Mouse (Mus musculus) kidney, embryonic 14.5 days (tissue): ENCODE results near the gene Akr1b7. TPM values are rescaled to one million over a fixed set of nuclear protein-coding genes. Genes with fewer than 3 reads are reported as not detected.

Experiments used
- ATAC-seq: fragments of 200-750 bp; cut with Nextera tagmentation; 2 replicates; pipeline ENCODE4 v1.8.0; 2017; ENCODE audit warnings: moderate number of reproducible peaks, mild to moderate bottlenecking, moderate TSS enrichment, moderate library complexity; ENCODE audit not compliant: low FRiP score, low TSS enrichment
- H3K27ac ChIP-seq: fragments of 300-500 bp; sonication (generic); 2 replicates; pipeline ENCODE4 v1.5.1; 2014; ENCODE audit warnings: low read depth, mild to moderate bottlenecking, low read length, moderate library complexity, mixed read lengths
- H3K27me3 ChIP-seq: fragments of 300-500 bp; sonication (generic); 2 replicates; pipeline ENCODE4 v1.6.1; 2014; ENCODE audit warnings: mild to moderate bottlenecking, low read length; ENCODE audit not compliant: control insufficient read depth, insufficient read depth
- H3K36me3 ChIP-seq: fragments of 300-500 bp; sonication (generic); 2 replicates; pipeline ENCODE4 v1.6.1; 2014; ENCODE audit warnings: low read length, mixed read lengths; ENCODE audit not compliant: control insufficient read depth, insufficient read depth
- H3K4me1 ChIP-seq: fragments of 300-500 bp; sonication (generic); 2 replicates; pipeline ENCODE4 v1.6.1; 2014; ENCODE audit warnings: low read length, mixed read lengths; ENCODE audit not compliant: control insufficient read depth, insufficient read depth
- H3K4me2 ChIP-seq: fragments of 300-500 bp; sonication (generic); replicated peaks from 2 replicates; pipeline ENCODE4 v1.6.1; 2014; ENCODE audit warnings: low read depth, mild to moderate bottlenecking, low read length
- H3K4me3 ChIP-seq: fragments of 300-500 bp; sonication (generic); 2 replicates; pipeline ENCODE4 v1.5.1; 2014; ENCODE audit warnings: mild to moderate bottlenecking, low read length
- H3K9ac ChIP-seq: fragments of 300-500 bp; sonication (generic); 2 replicates; pipeline ENCODE4 v1.6.1; 2014; ENCODE audit warnings: low read depth, mild to moderate bottlenecking, low read length, moderate library complexity
- H3K9me3 ChIP-seq: fragments of 300-500 bp; sonication (generic); 2 replicates; pipeline ENCODE4 v1.6.1; 2016; ENCODE audit warnings: low read length; ENCODE audit not compliant: control insufficient read depth
- WGBS: fragments of 180-500 bp; shearing (Covaris S2); extraction: QIAGEN DNeasy Blood & Tissue Kit; methylation state at CpG from one replicate; pipeline ENCODE4 v1.1.7; 2014; 5-methylcytosine and 5-hydroxymethylcytosine counted together
- polyA plus RNA-seq: library from polyadenylated mRNA; unstranded; fragments of >200 nt; fragmentation: Nextera tagmentation; extraction: Ambion mirVana; gene quantifications from 2 replicates; pipeline ENCODE4 v1.2.1, GENCODE M21; 2014

Akr1b7 gene
- polyA plus RNA-seq, 1 experiment from 2014 or later: 33.8 TPM

DNA sequence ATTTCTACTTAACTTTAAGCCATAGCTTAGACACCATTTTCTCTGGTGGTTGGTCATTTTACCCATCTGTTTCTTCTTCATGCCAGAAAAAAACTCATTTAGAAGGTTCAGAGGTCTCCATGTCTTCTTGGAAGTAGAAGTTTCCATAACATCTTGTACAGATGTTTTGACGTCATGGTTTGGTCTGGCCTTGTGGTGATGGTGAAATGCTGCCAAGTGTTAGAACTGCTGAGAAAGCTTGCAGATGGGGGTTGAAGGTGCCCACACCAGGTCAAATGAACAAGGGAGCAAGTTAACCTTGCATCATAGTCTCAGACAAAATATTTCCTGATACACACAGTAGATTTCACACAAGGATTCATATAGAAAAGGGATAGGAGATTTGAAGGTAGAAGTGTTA lies 36.6 kb downstream of the Akr1b7 start:
- Histone ChIP-seq H3K4me2 (no peak overlapping the region), H3K27me3 (no peaks in the 10 kb centered on the region), H3K9ac (no peak overlapping the region), H3K9me3 (no peaks in the 10 kb centered on the region), H3K4me1 (no peaks in the 10 kb centered on the region), H3K36me3 (no peaks in the 10 kb centered on the region), H3K27ac (no peak overlapping the region), H3K4me3 (no peak overlapping the region)
- 77% methylated on average over 1 of the region's 1 CpGs for WGBS
- no peak for ATAC-seq

DNA sequence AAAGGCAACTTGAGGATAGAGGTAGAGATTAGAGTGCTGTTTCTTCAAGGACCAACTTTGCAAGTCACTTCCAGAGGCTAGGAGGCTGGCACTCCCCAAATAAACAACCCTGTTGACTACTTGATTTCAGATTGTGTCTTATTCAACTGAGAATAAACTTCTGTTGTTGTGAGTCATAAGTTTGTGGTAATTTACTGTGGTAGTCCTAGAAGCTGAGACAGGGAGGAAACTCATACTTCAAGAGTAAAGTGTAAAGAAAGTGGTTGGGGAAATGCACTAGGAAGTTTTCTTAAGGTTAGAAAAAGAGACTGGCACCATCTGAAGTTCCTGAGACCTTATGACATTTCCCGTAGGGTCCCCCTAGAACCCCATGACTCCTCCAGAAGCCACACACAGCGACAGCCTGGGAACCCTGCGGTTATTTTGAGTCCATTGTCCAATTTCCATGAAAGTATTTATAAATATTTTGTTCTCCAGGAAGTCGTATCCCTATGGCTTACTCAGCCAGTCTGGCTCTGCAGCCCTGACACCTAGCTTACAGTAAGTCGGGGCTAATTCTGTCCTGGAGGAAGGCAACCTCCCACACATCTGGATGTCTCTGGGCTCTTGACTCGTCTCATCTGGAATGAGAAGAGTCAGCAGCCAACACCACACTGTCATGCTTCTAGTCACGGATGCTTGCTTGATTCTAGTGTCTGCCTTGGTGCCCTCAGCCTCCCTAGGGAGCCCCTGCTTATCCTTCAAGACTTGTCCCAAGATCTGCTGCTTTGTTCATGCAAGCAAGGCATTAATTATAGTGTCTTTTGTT lies 41.0 kb downstream of the Akr1b7 start:
- no peak overlapping the region for H3K27ac ChIP-seq
- H3K4me3 ChIP-seq: no peak overlapping the region
- H3K36me3 ChIP-seq: no peaks in the 10 kb centered on the region
- WGBS: 55% methylated on average over 7 of the region's 7 CpGs
- no peak overlapping the region for H3K9ac ChIP-seq
- no peaks in the 10 kb centered on the region for H3K27me3 ChIP-seq
- H3K4me1 ChIP-seq: no peaks in the 10 kb centered on the region
- H3K9me3 ChIP-seq: no peaks in the 10 kb centered on the region
- ATAC-seq: no peak
- H3K4me2 ChIP-seq: no peak overlapping the region

DNA sequence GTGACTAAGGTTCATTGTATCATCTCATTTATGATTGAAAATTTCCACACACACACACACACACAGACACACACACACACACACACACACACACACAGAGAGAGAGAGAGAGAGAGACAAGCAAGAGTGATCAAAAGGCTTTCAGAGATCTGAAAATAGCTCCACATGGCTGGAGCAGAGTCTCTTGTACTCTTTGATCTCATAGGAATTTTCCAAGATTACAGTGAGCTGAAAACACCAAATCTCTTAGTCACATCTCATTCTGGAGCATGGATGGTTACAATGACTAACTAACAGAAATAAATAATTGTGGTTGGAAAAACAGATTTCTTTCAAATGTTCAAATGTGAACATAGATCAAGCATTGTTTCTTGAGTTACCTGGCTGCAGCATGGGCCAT lies 47.3 kb downstream of the Akr1b7 start:
- H3K27ac ChIP-seq: no peak overlapping the region
- H3K4me2 ChIP-seq: no peak overlapping the region
- ATAC-seq: no peak
- H3K36me3 ChIP-seq: no peaks in the 10 kb centered on the region
- H3K27me3 ChIP-seq: no peaks in the 10 kb centered on the region
- no peak overlapping the region for H3K9ac ChIP-seq
- no peaks in the 10 kb centered on the region for H3K4me1 ChIP-seq
- no peaks in the 10 kb centered on the region for H3K9me3 ChIP-seq
- H3K4me3 ChIP-seq: no peak overlapping the region

DNA sequence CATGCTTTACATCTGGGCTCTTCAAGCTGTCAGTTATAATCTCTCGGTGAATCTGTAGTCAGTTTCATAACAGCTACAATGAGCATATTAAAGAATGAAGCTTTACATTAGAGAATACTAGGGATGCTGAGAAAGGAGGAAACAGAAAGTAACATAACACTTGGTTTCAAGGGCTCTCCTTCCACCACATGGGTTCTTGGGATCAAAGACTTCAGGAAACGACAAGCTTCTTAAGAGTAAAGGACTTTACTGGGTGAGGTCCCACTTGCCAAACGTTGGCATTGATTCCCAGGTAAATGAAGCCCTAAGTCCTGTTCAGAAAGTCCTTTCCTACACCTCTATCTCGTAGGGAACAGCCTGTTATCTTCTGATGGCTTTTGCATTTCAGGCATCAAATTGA lies 48.5 kb downstream of the Akr1b7 start:
- WGBS: 49% methylated on average over 4 of the region's 4 CpGs
- no peak overlapping the region for H3K9ac ChIP-seq
- H3K9me3 ChIP-seq: no peaks in the 10 kb centered on the region
- H3K27me3 ChIP-seq: no peaks in the 10 kb centered on the region
- no peak overlapping the region for H3K4me2 ChIP-seq
- no peaks in the 10 kb centered on the region for H3K4me1 ChIP-seq
- no peak for ATAC-seq
- H3K36me3 ChIP-seq: no peaks in the 10 kb centered on the region
- H3K27ac ChIP-seq: no peak overlapping the region
- no peak overlapping the region for H3K4me3 ChIP-seq

DNA sequence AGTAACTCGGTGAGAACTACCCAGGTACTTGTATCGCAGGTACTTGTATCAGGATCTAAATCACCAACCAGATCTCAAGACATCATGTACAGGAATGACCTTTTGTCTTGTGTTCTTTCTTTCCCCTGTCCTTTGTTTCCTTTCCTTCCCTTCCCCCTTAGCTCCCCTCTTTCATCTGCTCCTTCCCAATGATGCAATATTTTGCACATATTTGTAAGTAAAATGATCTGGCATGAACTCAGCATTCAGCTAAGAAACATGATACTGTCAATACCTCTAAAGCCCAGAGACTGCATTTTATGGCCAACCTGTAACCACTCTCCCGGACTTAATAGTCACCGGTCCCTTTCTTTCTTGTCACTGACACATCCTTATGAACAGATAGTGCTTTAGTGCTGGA lies 51.4 kb downstream of the Akr1b7 start:
- H3K4me2 ChIP-seq: no peak overlapping the region
- ATAC-seq: no peak
- 83% methylated on average over 4 of the region's 4 CpGs for WGBS
- H3K9ac ChIP-seq: no peak overlapping the region
- no peaks in the 10 kb centered on the region for H3K27me3 ChIP-seq
- H3K36me3 ChIP-seq: no peaks in the 10 kb centered on the region
- H3K27ac ChIP-seq: no peak overlapping the region
- no peaks in the 10 kb centered on the region for H3K9me3 ChIP-seq
- no peak overlapping the region for H3K4me3 ChIP-seq
- H3K4me1 ChIP-seq: no peaks in the 10 kb centered on the region

DNA sequence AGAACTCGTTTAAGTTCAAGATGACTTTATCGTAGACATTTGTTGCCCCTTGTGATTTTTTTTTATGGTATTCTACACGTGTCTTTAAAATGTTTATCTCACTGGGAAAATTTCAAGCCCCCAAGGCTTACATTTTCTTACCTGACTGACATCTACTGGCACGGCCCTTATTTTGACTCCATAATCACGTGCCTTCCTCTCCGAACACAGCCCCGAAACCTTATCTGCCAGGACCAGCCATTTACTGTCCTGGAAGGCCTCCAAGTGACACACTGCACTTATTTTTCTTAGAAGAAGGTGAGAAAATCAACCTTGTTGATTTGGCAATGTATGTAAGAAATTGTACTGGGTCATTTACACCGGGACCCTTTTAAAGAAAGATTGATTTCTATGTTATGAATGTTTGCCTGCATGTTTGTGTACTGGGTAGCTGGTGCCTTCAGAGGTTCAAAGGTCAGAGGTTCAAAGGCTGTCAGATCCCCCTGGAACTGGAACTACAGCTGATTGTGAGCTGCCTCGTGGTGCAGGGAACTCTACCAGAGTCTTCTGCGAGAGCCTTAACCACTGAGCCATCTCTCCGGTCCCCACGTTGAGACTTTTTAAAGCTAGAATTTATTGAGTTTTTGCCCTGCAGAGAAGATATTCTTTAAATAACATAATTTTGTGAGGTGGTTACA lies 59.4 kb downstream of the Akr1b7 start:
- Histone ChIP-seq H3K4me3 (no peak overlapping the region), H3K4me1 (0 out of 2 replicates have a peak, but pooled peaks cover under 1% of the 10 kb centered on the region), H3K27me3 (no peaks in the 10 kb centered on the region), H3K27ac (no peak overlapping the region), H3K9ac (no peak overlapping the region), H3K36me3 (no peaks in the 10 kb centered on the region), H3K4me2 (no peak overlapping the region), H3K9me3 (no peaks in the 10 kb centered on the region)
- no peak for ATAC-seq
- WGBS: 60% methylated on average over 12 of the region's 12 CpGs

Other genes starting within 250 kb of the Akr1b7 start
- gene Slc35b4, start 235.2 kb upstream of the Akr1b7 start, polyA plus RNA-seq: 28.4 and 64.8 TPM in 2 replicates
- 186 and 207 TPM in 2 replicates for gene Akr1b3, start 94.9 kb upstream of the Akr1b7 start, polyA plus RNA-seq
- 14.9 and 15.6 TPM in 2 replicates for gene Akr1b8, start 58.2 kb upstream of the Akr1b7 start, polyA plus RNA-seq
- 24.2 and 27.6 TPM in 2 replicates for gene Akr1b10, start 28.1 kb upstream of the Akr1b7 start, polyA plus RNA-seq
- gene Bpgm, start 63.9 kb downstream of the Akr1b7 start, polyA plus RNA-seq: 32.3 and 42.3 TPM in 2 replicates
- gene Cald1, start 186.2 kb downstream of the Akr1b7 start, polyA plus RNA-seq: 165 and 193 TPM in 2 replicates